Mouse (Mus musculus) lung, adult 2 months (tissue): Measurements from ENCODE around the gene Zfp850. TPM values are rescaled to one million over a fixed set of nuclear protein-coding genes. Genes with fewer than 3 reads are reported as not detected.

Source experiments
- DNase-seq: peaks from one replicate; pipeline ENCODE4 v3.0.0; 2022
- H3K4me1 ChIP-seq: fragments of 200-500 bp; 2 replicates; pipeline ENCODE4 v1.6.1; 2011; ENCODE audit warnings: low read length; ENCODE audit not compliant: control insufficient read depth, insufficient read depth
- H3K4me3 ChIP-seq: fragments of 200-500 bp; replicated peaks from 2 replicates; pipeline ENCODE3; 2011; ENCODE audit warnings: low read depth, mild to moderate bottlenecking, control low read depth, low read length; ENCODE audit errors: extremely low read depth
- CTCF ChIP-seq: fragments of 200-500 bp; IDR thresholded peaks from 2 replicates; pipeline ENCODE4 v1.5.1; 2011; ENCODE audit warnings: mild to moderate bottlenecking, low read length, control low read depth; ENCODE audit not compliant: insufficient read depth
- POLR2A ChIP-seq: fragments of 200-500 bp; IDR thresholded peaks from 2 replicates; pipeline ENCODE4 v1.6.1; 2011; ENCODE audit warnings: low read depth, mild to moderate bottlenecking, control low read depth, low read length, borderline replicate concordance; ENCODE audit errors: extremely low read depth
- WGBS: fragments of 180-500 bp; shearing (Covaris S2); methylation state at CpG from one replicate; pipeline ENCODE4 v1.1.7; 2018; 5-methylcytosine and 5-hydroxymethylcytosine counted together
- polyA plus RNA-seq: library from polyadenylated mRNA; depleted of rRNA; stranded (reverse); fragments of >200 nt; gene quantifications from 2 replicates; pipeline ENCODE4 v1.2.3, GENCODE M21; 2012; rRNA removed

Gene Zfp850
- 0.18 and 0.31 TPM in 2 replicates for polyA plus RNA-seq

- WGBS = under 1% methylated on average over 47 of the region's 47 CpGs
- H3K4me1 ChIP-seq = no peaks in the 10 kb centered on the region
- DNase-seq = peak; percentile 78
- H3K4me3 ChIP-seq = peak within 1 kb of the TSS; percentile 75
- TF ChIP-seq CTCF (no peak), POLR2A (0 out of 2 replicates have a peak, but pooled peaks have one; percentile 18)
These were observed at the start of gene Zfp850 for GRCm38 (mm10) chr7:28013549-28014444. Gene Zfp850 (minus strand): TSS chr7:28014115.

- 84% methylated on average over 1 of the region's 1 CpGs for WGBS
- TF ChIP-seq CTCF (no peak), POLR2A (no peak)
- no peak overlapping the region for H3K4me3 ChIP-seq
- H3K4me1 ChIP-seq = no peaks in the 10 kb centered on the region
- DNase-seq = no peak
These were observed 46.1 kb upstream of the Zfp850 start for GRCm38 (mm10) chr7:28059972-28060371.

GRCm38 (mm10) chr7:28053046-28053930 lies 39.4 kb upstream of the Zfp850 start:
- 67% methylated on average over 6 of the region's 6 CpGs for WGBS
- no peak for TF ChIP-seq POLR2A
- no peak for TF ChIP-seq CTCF
- Histone ChIP-seq H3K4me1 (no peaks in the 10 kb centered on the region), H3K4me3 (no peak overlapping the region)
- no peak for DNase-seq

- no peak for DNase-seq
- no peak overlapping the region for H3K4me3 ChIP-seq
- 55% methylated on average over 17 of the region's 17 CpGs for WGBS
- TF ChIP-seq POLR2A (no peak), CTCF (no peak)
- H3K4me1 ChIP-seq = no peaks in the 10 kb centered on the region
These were observed 36.7 kb upstream of the Zfp850 start for GRCm38 (mm10) chr7:28050584-28050983.

GRCm38 (mm10) chr7:28049476-28050409 lies 35.8 kb upstream of the Zfp850 start, which contains the start of gene Psmc4:
Gene Psmc4 (minus strand): TSS chr7:28050101.
- Histone ChIP-seq H3K4me3 (peak within 1 kb of the TSS; percentile 82), H3K4me1 (no peaks in the 10 kb centered on the region)
- under 1% methylated on average over 52 of the region's 52 CpGs for WGBS
- peak; percentile 94 for DNase-seq
- peak; percentile 66 for TF ChIP-seq CTCF
- TF ChIP-seq POLR2A = peak; percentile 76; the same call in 1 of the 2 replicates

GRCm38 (mm10) chr7:28044524-28044923 lies 30.6 kb upstream of the Zfp850 start:
- Histone ChIP-seq H3K4me1 (no peaks in the 10 kb centered on the region), H3K4me3 (no peak overlapping the region)
- WGBS = 84% methylated on average over 4 of the region's 4 CpGs
- DNase-seq = no peak
- TF ChIP-seq CTCF (no peak), POLR2A (no peak)

- Histone ChIP-seq H3K4me3 (peak overlapping the region; percentile 75), H3K4me1 (no peaks in the 10 kb centered on the region)
- no peak for DNase-seq
- TF ChIP-seq CTCF = no peak
- TF ChIP-seq POLR2A = no peak
- WGBS = 20% methylated on average over 7 of the region's 7 CpGs
These were observed 513 bp upstream of the Zfp850 start for GRCm38 (mm10) chr7:28014445-28014810.

GRCm38 (mm10) chr7:28010271-28010670 lies 3.6 kb downstream of the Zfp850 start:
- no peak for DNase-seq
- Histone ChIP-seq H3K4me3 (no peak overlapping the region), H3K4me1 (no peaks in the 10 kb centered on the region)
- 97% methylated on average over 3 of the region's 3 CpGs for WGBS
- TF ChIP-seq POLR2A (no peak), CTCF (no peak)
